Mouse (Mus musculus): Measurements from ENCODE around the gene Scmh1.

Scmh1 gene

GRCm38 (mm10) chr4:120405806-120406638 is 941 bp downstream of the Scmh1 start:
- no peak for DNase-seq (ENCODE audit: low spot score in 2 of 2)

GRCm38 (mm10) chr4:120406639-120407273 is 1.7 kb downstream of the Scmh1 start:
- DNase-seq (ENCODE audit: low spot score in 2 of 2), result no peak

GRCm38 (mm10) chr4:120418053-120418452 is 13.0 kb downstream of the Scmh1 start:
- DNase-seq (ENCODE audit: low spot score in 2 of 2), result no peak

GRCm38 (mm10) chr4:120420193-120420592 is 15.1 kb downstream of the Scmh1 start:
- DNase-seq (ENCODE audit: low spot score in 2 of 2), result no peak

GRCm38 (mm10) chr4:120420685-120421084 is 15.6 kb downstream of the Scmh1 start:
- no peak for DNase-seq (ENCODE audit: low spot score in 2 of 2)

- DNase-seq (ENCODE audit: low spot score in 2 of 2), result no peak
Observed at GRCm38 (mm10) chr4:120430601-120431000, 25.5 kb downstream of the Scmh1 start.

GRCm38 (mm10) chr4:120432599-120433373 is 27.7 kb downstream of the Scmh1 start:
- DNase-seq (ENCODE audit: low spot score in 2 of 2), result no peak

GRCm38 (mm10) chr4:120461741-120462140 is 56.7 kb downstream of the Scmh1 start:
- DNase-seq (ENCODE audit: low spot score in 2 of 2), result no peak

- no peak for DNase-seq (ENCODE audit: low spot score in 2 of 2)
Observed at GRCm38 (mm10) chr4:120472946-120473345, 67.9 kb downstream of the Scmh1 start.

- DNase-seq (ENCODE audit: low spot score in 2 of 2), result no peak
Observed at GRCm38 (mm10) chr4:120487707-120488106, 82.6 kb downstream of the Scmh1 start.

GRCm38 (mm10) chr4:120506955-120507354 is 101.9 kb downstream of the Scmh1 start:
- no peak for DNase-seq (ENCODE audit: low spot score in 2 of 2)

GRCm38 (mm10) chr4:120511203-120511602 is 106.1 kb downstream of the Scmh1 start:
- no peak for DNase-seq (ENCODE audit: low spot score in 2 of 2)

GRCm38 (mm10) chr4:120514366-120514765 is 109.3 kb downstream of the Scmh1 start:
- DNase-seq (ENCODE audit: low spot score in 2 of 2), result no peak

- no peak for DNase-seq (ENCODE audit: low spot score in 2 of 2)
Observed at GRCm38 (mm10) chr4:120516491-120516890, 111.4 kb downstream of the Scmh1 start.

GRCm38 (mm10) chr4:120516907-120517306 is 111.8 kb downstream of the Scmh1 start:
- no peak for DNase-seq (ENCODE audit: low spot score in 2 of 2)

GRCm38 (mm10) chr4:120517335-120517734 is 112.3 kb downstream of the Scmh1 start:
- DNase-seq (ENCODE audit: low spot score in 2 of 2), result no peak

GRCm38 (mm10) chr4:120521761-120522160 is 116.7 kb downstream of the Scmh1 start:
- no peak for DNase-seq (ENCODE audit: low spot score in 2 of 2)

GRCm38 (mm10) chr4:120522351-120522750 is 117.3 kb downstream of the Scmh1 start:
- DNase-seq (ENCODE audit: low spot score in 2 of 2), result no peak

- no peak for DNase-seq (ENCODE audit: low spot score in 2 of 2)
Observed at GRCm38 (mm10) chr4:120523092-120523491, 118.0 kb downstream of the Scmh1 start.

- DNase-seq (ENCODE audit: low spot score in 2 of 2), result no peak
Observed at GRCm38 (mm10) chr4:120528171-120528570, 123.1 kb downstream of the Scmh1 start.

- DNase-seq (ENCODE audit: low spot score in 2 of 2), result no peak
Observed at GRCm38 (mm10) chr4:120531986-120532385, 126.9 kb downstream of the Scmh1 start, which contains the start of gene Slfnl1. Slfnl1 (plus strand) TSS chr4:120532231.

- DNase-seq (ENCODE audit: low spot score in 2 of 2), result no peak
Observed at GRCm38 (mm10) chr4:120538664-120539063, 133.6 kb downstream of the Scmh1 start.
